Mouse (Mus musculus): ENCODE data around the gene Washc4. TPM values are rescaled to one million over a fixed set of nuclear protein-coding genes. Genes with fewer than 3 reads are reported as not detected.
A peak's percentile ranks its signal among the peaks of the same experiment; 100 is the strongest.
"Not testable (repeated sequence)": the region's sequence is repeated elsewhere in the genome, so short reads cannot be mapped to it uniquely, and the experiment has no call there.

Gene Washc4
- polyA plus RNA-seq (2012; ENCODE audit: insufficient read depth, insufficient read length, low replicate concordance, missing spikeins), result not detected in 2 replicates

GRCm38 (mm10) chr10:83543439-83544102, at the start of gene Washc4:
Gene Washc4, plus strand, starts transcription at chr10:83543752.
- 1% methylated on average over 49 of the region's 49 CpGs for WGBS
- H3K4me1 ChIP-seq (ENCODE audit: control insufficient read depth, insufficient read depth, low read length), result no peaks in the 10 kb centered on the region
- TF ChIP-seq POLR2A (IDR thresholded peaks at IDR 0.05; ENCODE audit: insufficient read depth, low read depth, low read length) (peak; percentile 89; the same call in 1 of the 2 replicates), CTCF (IDR thresholded peaks at IDR 0.05; ENCODE audit: insufficient read depth, low read depth, low read length) (no peak)
- peak within 1 kb of the TSS; percentile 74 for H3K27ac ChIP-seq (ENCODE audit: insufficient read depth, low read depth, low read length)
- peak within 1 kb of the TSS; percentile 84 for H3K4me3 ChIP-seq (ENCODE audit: insufficient read depth, low read depth, low read length)

GRCm38 (mm10) chr10:83497321-83497720, 46.2 kb upstream of the Washc4 start:
- H3K27ac ChIP-seq (ENCODE audit: insufficient read depth, low read depth, low read length), result no peak overlapping the region
- WGBS, result 94% methylated on average over 13 of the region's 13 CpGs
- no peaks in the 10 kb centered on the region for H3K4me1 ChIP-seq (ENCODE audit: control insufficient read depth, insufficient read depth, low read length)
- H3K4me3 ChIP-seq (ENCODE audit: insufficient read depth, low read depth, low read length), result no peak overlapping the region
- TF ChIP-seq POLR2A (IDR thresholded peaks at IDR 0.05; ENCODE audit: insufficient read depth, low read depth, low read length) (no peak), CTCF (IDR thresholded peaks at IDR 0.05; ENCODE audit: insufficient read depth, low read depth, low read length) (no peak)

- TF ChIP-seq POLR2A (IDR thresholded peaks at IDR 0.05; ENCODE audit: insufficient read depth, low read depth, low read length) (no peak), CTCF (IDR thresholded peaks at IDR 0.05; ENCODE audit: insufficient read depth, low read depth, low read length) (no peak)
- Histone ChIP-seq H3K4me3 (ENCODE audit: insufficient read depth, low read depth, low read length) (no peak overlapping the region), H3K27ac (ENCODE audit: insufficient read depth, low read depth, low read length) (no peak overlapping the region), H3K4me1 (ENCODE audit: control insufficient read depth, insufficient read depth, low read length) (no peaks in the 10 kb centered on the region)
- 68% methylated on average over 8 of the region's 8 CpGs for WGBS
Measured at GRCm38 (mm10) chr10:83508962-83509660, 34.4 kb upstream of the Washc4 start.

- H3K4me3 ChIP-seq (ENCODE audit: insufficient read depth, low read depth, low read length), result no peak overlapping the region
- no peak overlapping the region for H3K27ac ChIP-seq (ENCODE audit: insufficient read depth, low read depth, low read length)
- 76% methylated on average over 5 of the region's 5 CpGs for WGBS
- no peaks in the 10 kb centered on the region for H3K4me1 ChIP-seq (ENCODE audit: control insufficient read depth, insufficient read depth, low read length)
- TF ChIP-seq POLR2A (IDR thresholded peaks at IDR 0.05; ENCODE audit: insufficient read depth, low read depth, low read length), result no peak
- TF ChIP-seq CTCF (IDR thresholded peaks at IDR 0.05; ENCODE audit: insufficient read depth, low read depth, low read length), result no peak
Measured at GRCm38 (mm10) chr10:83511304-83511703, 32.2 kb upstream of the Washc4 start.

- no peak overlapping the region for H3K4me3 ChIP-seq (ENCODE audit: insufficient read depth, low read depth, low read length)
- H3K27ac ChIP-seq (ENCODE audit: insufficient read depth, low read depth, low read length), result no peak overlapping the region
- TF ChIP-seq CTCF (IDR thresholded peaks at IDR 0.05; ENCODE audit: insufficient read depth, low read depth, low read length) (no peak), POLR2A (IDR thresholded peaks at IDR 0.05; ENCODE audit: insufficient read depth, low read depth, low read length) (no peak)
- no peaks in the 10 kb centered on the region for H3K4me1 ChIP-seq (ENCODE audit: control insufficient read depth, insufficient read depth, low read length)
- WGBS, result 86% methylated on average over 8 of the region's 8 CpGs
Measured at GRCm38 (mm10) chr10:83513736-83514135, 29.8 kb upstream of the Washc4 start.

GRCm38 (mm10) chr10:83520990-83521389, 22.6 kb upstream of the Washc4 start:
- H3K4me1 ChIP-seq (ENCODE audit: control insufficient read depth, insufficient read depth, low read length), result no peaks in the 10 kb centered on the region
- no peak overlapping the region for H3K4me3 ChIP-seq (ENCODE audit: insufficient read depth, low read depth, low read length)
- H3K27ac ChIP-seq (ENCODE audit: insufficient read depth, low read depth, low read length), result no peak overlapping the region
- WGBS, result 83% methylated on average over 4 of the region's 4 CpGs
- no peak for TF ChIP-seq CTCF (IDR thresholded peaks at IDR 0.05; ENCODE audit: insufficient read depth, low read depth, low read length)
- TF ChIP-seq POLR2A (IDR thresholded peaks at IDR 0.05; ENCODE audit: insufficient read depth, low read depth, low read length), result no peak

- not testable (repeated sequence) for H3K4me3 ChIP-seq (ENCODE audit: insufficient read depth, low read depth, low read length); H3K4me1 ChIP-seq (ENCODE audit: control insufficient read depth, insufficient read depth, low read length); H3K27ac ChIP-seq (ENCODE audit: insufficient read depth, low read depth, low read length)
Measured at GRCm38 (mm10) chr10:83524238-83524637, 19.3 kb upstream of the Washc4 start.

GRCm38 (mm10) chr10:83530384-83530967, 13.1 kb upstream of the Washc4 start:
- Histone ChIP-seq H3K27ac (ENCODE audit: insufficient read depth, low read depth, low read length) (no peak overlapping the region), H3K4me3 (ENCODE audit: insufficient read depth, low read depth, low read length) (no peak overlapping the region), H3K4me1 (ENCODE audit: control insufficient read depth, insufficient read depth, low read length) (peaks cover 9% of the 10 kb centered on the region; the same call in 1 of the 2 replicates)
- WGBS, result 89% methylated on average over 6 of the region's 6 CpGs
- TF ChIP-seq POLR2A (IDR thresholded peaks at IDR 0.05; ENCODE audit: insufficient read depth, low read depth, low read length) (no peak), CTCF (IDR thresholded peaks at IDR 0.05; ENCODE audit: insufficient read depth, low read depth, low read length) (no peak)

GRCm38 (mm10) chr10:83533258-83533909, 10.2 kb upstream of the Washc4 start:
- 3% methylated on average over 27 of the region's 27 CpGs for WGBS
- TF ChIP-seq POLR2A (IDR thresholded peaks at IDR 0.05; ENCODE audit: insufficient read depth, low read depth, low read length) (no peak), CTCF (IDR thresholded peaks at IDR 0.05; ENCODE audit: insufficient read depth, low read depth, low read length) (no peak)
- no peak overlapping the region for H3K27ac ChIP-seq (ENCODE audit: insufficient read depth, low read depth, low read length)
- H3K4me1 ChIP-seq (ENCODE audit: control insufficient read depth, insufficient read depth, low read length), result peaks cover 9% of the 10 kb centered on the region; the same call in 1 of the 2 replicates
- peak overlapping the region; percentile 49 for H3K4me3 ChIP-seq (ENCODE audit: insufficient read depth, low read depth, low read length)
